Mouse (Mus musculus): ENCODE measurements around the gene Slc4a10.

GRCm38 (mm10) chr2:62147636-62148035 lies 101.4 kb downstream of the Slc4a10 start:
- no peak for TF ChIP-seq CTCF (IDR thresholded peaks at IDR 0.05; ENCODE audit: insufficient read depth, low read length)
- TF ChIP-seq POLR2A (IDR thresholded peaks at IDR 0.05; ENCODE audit: borderline replicate concordance, extremely low read depth, low read depth, low read length) = no peak

Data from lung, adult 2 months (tissue).